Mouse (Mus musculus) heart, postnatal 0 days (tissue): Measurements from ENCODE around the gene Anapc7.

Experiments used
- CTCF ChIP-seq: IDR thresholded peaks from 2 replicates; pipeline ENCODE4 v1.5.1; 2016; ENCODE audit warnings: antibody characterized with exemption, control low read depth, low read depth
- EP300 ChIP-seq: IDR thresholded peaks from 2 replicates; pipeline ENCODE4 v1.6.1; 2016; ENCODE audit warnings: antibody characterized with exemption, low read depth

DNA sequence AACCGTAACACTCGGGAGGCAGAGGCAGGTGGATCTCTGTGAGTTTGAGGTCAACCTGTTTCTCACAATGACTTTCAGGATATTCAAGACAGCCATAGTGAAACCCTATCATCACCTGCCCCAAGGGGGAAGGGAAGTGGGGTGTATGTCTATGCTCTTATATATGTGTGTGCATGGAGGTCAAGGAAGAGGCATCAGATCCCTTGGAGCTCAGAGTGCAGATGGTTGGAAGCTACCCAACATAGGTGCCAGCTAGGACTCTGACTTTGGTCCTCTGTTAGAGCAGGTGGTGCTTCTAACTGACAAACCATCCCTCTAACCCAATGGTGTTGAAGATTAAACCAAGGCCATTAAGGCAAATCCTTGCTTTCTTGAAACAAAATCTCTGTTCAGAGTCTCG is 56.0 kb downstream of the Anapc7 start:
- TF ChIP-seq EP300 (no peak), CTCF (no peak)
